Mouse (Mus musculus): ENCODE measurements around the gene Tbc1d4.

- no peak for TF ChIP-seq POLR2A (IDR thresholded peaks at IDR 0.05; ENCODE audit: extremely low read depth, insufficient read depth, low read length)
- TF ChIP-seq CTCF (IDR thresholded peaks at IDR 0.05; ENCODE audit: low read depth, low read length), result no peak
Observed at GRCm38 (mm10) chr14:101561251-101561701, 47.7 kb downstream of the Tbc1d4 start.
